Mouse (Mus musculus) CH12.LX (cell line): ENCODE measurements around the gene Csmd2. TPM values are rescaled to one million over a fixed set of nuclear protein-coding genes. Genes with fewer than 3 reads are reported as not detected.

Experiments
- DNase-seq: peaks from one replicate; pipeline ENCODE4 v3.0.0-alpha.2; 2013; ENCODE audit errors: extremely low read depth
- H3K27ac ChIP-seq: 2 replicates; pipeline ENCODE4 v1.5.1; 2012; ENCODE audit warnings: low read depth, mild to moderate bottlenecking, control low read depth, moderate library complexity; ENCODE audit not compliant: insufficient read depth
- H3K27me3 ChIP-seq: replicated peaks from 2 replicates; pipeline ENCODE3; 2012; ENCODE audit warnings: inconsistent platforms
- H3K36me3 ChIP-seq, 2 experiments: replicated peaks in 1 of 2; 2 replicates each; pipeline versions ENCODE3 to v1.6.1; 2012; ENCODE audit warnings: inconsistent platforms in 1 of 2, low read length in 1 of 2, mild to moderate bottlenecking in 1 of 2, mixed read lengths in 1 of 2, moderate library complexity in 1 of 2; ENCODE audit not compliant: control insufficient read depth in 1 of 2, insufficient read depth in 1 of 2
- H3K4me1 ChIP-seq, 2 experiments: 2 replicates each; pipeline ENCODE4 v1.6.1; 2012; ENCODE audit warnings: inconsistent platforms in 1 of 2, moderate library complexity in 1 of 2; ENCODE audit not compliant: insufficient read depth in 2 of 2, control insufficient read depth in 1 of 2
- H3K4me2 ChIP-seq: 2 replicates; pipeline ENCODE4 v1.6.1; 2012; ENCODE audit warnings: low read depth, mild to moderate bottlenecking, control low read depth; ENCODE audit not compliant: poor library complexity, insufficient read depth, severe bottlenecking
- H3K4me3 ChIP-seq, 3 experiments: fragments of 150-350 bp in 1 of 3; sonication (generic) in 1 of 3; replicated peaks in 1 of 3; 2 replicates each; pipeline versions ENCODE3 to v1.5.1; 2011 to 2012; ENCODE audit warnings: low read depth in 2 of 3, low read length in 2 of 3, mild to moderate bottlenecking in 2 of 3, moderate library complexity in 2 of 3, control low read depth in 1 of 3, improper control_type of control experiment in 1 of 3, inconsistent platforms in 1 of 3, mixed read lengths in 1 of 3; ENCODE audit not compliant: poor library complexity in 1 of 3
- H3K79me2 ChIP-seq: replicated peaks from 2 replicates; pipeline ENCODE4 v1.6.1; 2012; ENCODE audit warnings: mild to moderate bottlenecking, moderate library complexity; ENCODE audit not compliant: control insufficient read depth, poor library complexity, insufficient read depth, severe bottlenecking; ENCODE audit errors: extremely low read depth
- H3K9ac ChIP-seq: 2 replicates; pipeline ENCODE4 v1.6.1; 2012; ENCODE audit warnings: low read depth, mild to moderate bottlenecking, control low read depth, moderate library complexity; ENCODE audit not compliant: insufficient read depth
- H3K9me3 ChIP-seq: replicated peaks from 2 replicates; pipeline ENCODE3; 2012; ENCODE audit warnings: low read length, inconsistent platforms, mixed read lengths
- BHLHE40 ChIP-seq: IDR thresholded peaks from 2 replicates; pipeline ENCODE4 v1.6.1; 2011; ENCODE audit warnings: mild to moderate bottlenecking, low read depth, low read length, improper control_type of control experiment
- CHD1 ChIP-seq: IDR thresholded peaks from 2 replicates; pipeline ENCODE4 v1.6.1; 2012; ENCODE audit warnings: low read depth, low read length, improper control_type of control experiment, inconsistent platforms
- CHD2 ChIP-seq: IDR thresholded peaks from 2 replicates; pipeline ENCODE4 v1.6.1; 2011; ENCODE audit warnings: low read length, improper control_type of control experiment
- E2F4 ChIP-seq: IDR thresholded peaks from 2 replicates; pipeline ENCODE4 v1.6.1; 2011; ENCODE audit warnings: low read depth, low read length, improper control_type of control experiment; ENCODE audit not compliant: insufficient replicate concordance
- ETS1 ChIP-seq: conservative IDR thresholded peaks from 2 replicates; pipeline ENCODE4 v1.6.1; 2012; ENCODE audit warnings: low read depth, mild to moderate bottlenecking, inconsistent platforms, low read length, improper control_type of control experiment, moderate library complexity
- HCFC1 ChIP-seq: IDR thresholded peaks from 2 replicates; pipeline ENCODE4 v1.6.1; 2012; ENCODE audit warnings: low read depth, mild to moderate bottlenecking, inconsistent platforms, low read length, improper control_type of control experiment
- JUN ChIP-seq: IDR thresholded peaks from 2 replicates; pipeline ENCODE4 v1.6.1; 2011; ENCODE audit warnings: low read depth, mild to moderate bottlenecking, low read length, improper control_type of control experiment, moderate library complexity; ENCODE audit not compliant: insufficient read depth
- KAT2A ChIP-seq: IDR thresholded peaks from 2 replicates; pipeline ENCODE4 v1.6.1; 2012; ENCODE audit warnings: low read length, improper control_type of control experiment, inconsistent platforms; ENCODE audit not compliant: insufficient replicate concordance
- MAFK ChIP-seq: IDR thresholded peaks from 2 replicates; pipeline ENCODE4 v1.6.1; 2011; ENCODE audit warnings: low read length, improper control_type of control experiment; ENCODE audit not compliant: insufficient replicate concordance
- MAX ChIP-seq: IDR thresholded peaks from 2 replicates; pipeline ENCODE4 v1.6.1; 2011; ENCODE audit warnings: low read length, improper control_type of control experiment
- MAZ ChIP-seq: IDR thresholded peaks from 2 replicates; pipeline ENCODE4 v1.6.1; 2012; ENCODE audit warnings: low read depth, mild to moderate bottlenecking, inconsistent platforms, low read length, improper control_type of control experiment, moderate library complexity
- MEF2A ChIP-seq: IDR thresholded peaks from 2 replicates; pipeline ENCODE4 v1.6.1; 2014; ENCODE audit warnings: low read depth, mild to moderate bottlenecking, inconsistent platforms, low read length, improper control_type of control experiment, borderline replicate concordance
- PAX5 ChIP-seq: IDR thresholded peaks from 2 replicates; pipeline ENCODE4 v1.6.1; 2012; ENCODE audit warnings: low read length, inconsistent platforms, mixed read lengths
- POLR2AphosphoS2 ChIP-seq: IDR thresholded peaks from 2 replicates; pipeline ENCODE4 v1.6.1; 2011; ENCODE audit warnings: low read depth, low read length, improper control_type of control experiment
- RAD21 ChIP-seq: IDR thresholded peaks from 2 replicates; pipeline ENCODE4 v1.6.1; 2011; ENCODE audit warnings: low read depth, mild to moderate bottlenecking, low read length, improper control_type of control experiment, moderate library complexity
- SMC3 ChIP-seq: IDR thresholded peaks from 2 replicates; pipeline ENCODE4 v1.6.1; 2011; ENCODE audit warnings: low read depth, low read length, improper control_type of control experiment
- TCF12 ChIP-seq: IDR thresholded peaks from 2 replicates; pipeline ENCODE4 v1.6.1; 2014; ENCODE audit warnings: low read depth, mild to moderate bottlenecking, inconsistent platforms, low read length, improper control_type of control experiment
- USF1 ChIP-seq: IDR thresholded peaks from 2 replicates; pipeline ENCODE4 v1.6.1; 2014; ENCODE audit warnings: low read depth, mild to moderate bottlenecking, inconsistent platforms, low read length, improper control_type of control experiment
- USF2 ChIP-seq: conservative IDR thresholded peaks from 2 replicates; pipeline ENCODE4 v1.6.1; 2011; ENCODE audit warnings: low read depth, low read length, improper control_type of control experiment
- dilution Hi-C: fragments of 300-500 bp; cut with MboI; formaldehyde crosslinking; loops from 2 replicates; pipeline ENCODE4 v1.14.3; 2020; ENCODE audit warnings: low sequenced_read_pairs; ENCODE audit not compliant: extremely low pct_unique_long_range_greater_than_20kb, extremely low pct_ligation_motif_present
- in situ Hi-C: fragments of 300-500 bp; cut with MboI; formaldehyde crosslinking; loops from 3 replicates; pipeline ENCODE4 v1.14.3; 2019; ENCODE audit warnings: low sequenced_read_pairs, low pct_ligation_motif_present, low pct_unique_long_range_greater_than_20kb, mixed read lengths
- polyA plus RNA-seq: library from polyadenylated mRNA; unstranded; fragments of >175 nt; gene quantifications from 2 replicates; pipeline ENCODE4 v1.2.1, GENCODE M21; 2012; ENCODE audit warnings: low read depth; ENCODE audit not compliant: insufficient read length
- total RNA-seq, 2 experiments: library from RNA; depleted of rRNA; stranded (reverse); fragments of 300-350 nt in 1 of 2; fragments of >200 nt in 1 of 2; gene quantifications; 2 replicates each; pipeline ENCODE4 v1.2.3; 2012 to 2014

The Csmd2 gene
- total and polyA plus RNA-seq, 3 experiments: 0.08 to 0.80 TPM; not detected in 1

DNA sequence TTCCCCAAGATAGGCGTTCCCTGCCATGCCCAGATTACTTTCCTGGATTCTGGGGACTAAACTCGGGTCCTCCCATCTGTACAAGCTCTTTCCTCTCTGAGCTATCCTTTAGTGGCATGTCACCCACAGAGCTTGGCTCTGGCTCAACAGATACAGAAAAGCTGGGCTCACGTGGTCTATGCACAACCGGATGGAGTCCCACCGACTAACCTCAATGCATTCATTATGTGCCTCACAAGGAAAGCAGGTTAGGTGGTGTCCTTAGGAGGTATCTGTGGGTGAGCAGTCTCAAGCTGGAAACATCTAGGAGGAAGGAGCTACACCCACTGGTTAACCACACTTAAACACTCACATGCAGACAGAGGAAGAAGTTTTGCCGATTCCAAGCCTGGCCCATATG lies 140.9 kb downstream of the Csmd2 start:
- H3K27ac ChIP-seq: no peak overlapping the region
- no peak overlapping the region for H3K4me3 ChIP-seq
- peaks cover 90% of the 10 kb centered on the region for H3K9me3 ChIP-seq
- DNase-seq: no peak
- H3K4me2 ChIP-seq: no peak overlapping the region
- dilution Hi-C loops (no loop called here), in situ Hi-C loops (no loop called here)
- H3K79me2 ChIP-seq: no peaks in the 10 kb centered on the region
- H3K27me3 ChIP-seq: no peaks in the 10 kb centered on the region
- no peaks in the 10 kb centered on the region for H3K4me1 ChIP-seq
- TF ChIP-seq CHD1 (no peak), BHLHE40 (no peak), E2F4 (no peak), KAT2A (no peak), POLR2AphosphoS2 (no peak)
- H3K9ac ChIP-seq: no peak overlapping the region
- H3K36me3 ChIP-seq: no peaks in the 10 kb centered on the region

DNA sequence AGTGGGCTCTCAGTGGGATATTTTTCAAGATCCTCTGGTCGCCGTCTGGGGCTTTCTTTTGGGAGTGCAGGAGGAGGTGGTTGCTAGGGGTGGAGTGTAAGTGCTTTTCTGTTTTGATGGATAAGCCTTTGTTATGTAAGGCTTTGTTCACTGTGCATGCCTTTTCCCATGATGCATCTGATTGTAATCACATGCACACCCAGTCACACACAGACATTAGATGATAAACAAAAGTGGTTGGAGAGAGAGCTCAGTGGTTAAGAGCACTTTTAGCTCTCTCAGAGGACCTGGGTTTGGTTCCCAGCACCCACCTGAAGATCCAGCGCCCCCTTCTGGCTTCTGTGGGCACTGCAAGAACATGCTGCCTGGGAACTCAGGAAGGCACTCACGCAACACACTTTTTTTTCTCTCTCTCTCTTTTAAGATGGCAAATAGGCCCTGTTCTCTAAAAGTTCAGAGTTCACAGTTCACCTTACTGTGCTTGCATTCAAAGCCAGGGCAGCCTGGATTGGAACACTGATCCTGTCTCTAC lies 143.0 kb downstream of the Csmd2 start:
- Histone ChIP-seq H3K79me2 (no peaks in the 10 kb centered on the region), H3K4me2 (no peak overlapping the region), H3K9ac (no peak overlapping the region), H3K9me3 (peaks cover 90% of the 10 kb centered on the region), H3K4me3 (no peak overlapping the region), H3K27ac (no peak overlapping the region), H3K4me1 (no peaks in the 10 kb centered on the region), H3K27me3 (no peaks in the 10 kb centered on the region), H3K36me3 (no peaks in the 10 kb centered on the region)
- in situ Hi-C loops: no loop called here
- dilution Hi-C loops: no loop called here
- no peak for TF ChIP-seq CHD2
- TF ChIP-seq TCF12: no peak
- TF ChIP-seq MEF2A: no peak
- TF ChIP-seq ETS1: no peak
- TF ChIP-seq USF1: no peak
- TF ChIP-seq E2F4: no peak
- TF ChIP-seq PAX5: no peak
- TF ChIP-seq MAFK: no peak
- no peak for TF ChIP-seq MAX
- no peak for TF ChIP-seq JUN
- TF ChIP-seq MAZ: no peak
- no peak for TF ChIP-seq SMC3
- no peak for TF ChIP-seq HCFC1
- no peak for TF ChIP-seq USF2
- no peak for TF ChIP-seq POLR2AphosphoS2
- TF ChIP-seq RAD21: no peak
- no peak for DNase-seq
